Mouse (Mus musculus) ES-E14 (cell line): ENCODE measurements around the gene Ahdc1.

Experiments
- CHD2 ChIP-seq: IDR thresholded peaks from 2 replicates; pipeline ENCODE4 v1.6.1; 2014; ENCODE audit warnings: mild to moderate bottlenecking, low read depth, low read length, inconsistent platforms
- MAFK ChIP-seq: IDR thresholded peaks from 2 replicates; pipeline ENCODE4 v1.6.1; 2014; ENCODE audit warnings: mild to moderate bottlenecking, low read depth, low read length, inconsistent platforms; ENCODE audit not compliant: insufficient read depth
- ZC3H11A ChIP-seq: IDR thresholded peaks from 2 replicates; pipeline ENCODE4 v1.6.1; 2012; ENCODE audit warnings: low read depth, mild to moderate bottlenecking, inconsistent platforms, low read length, borderline replicate concordance
- ZNF384 ChIP-seq: IDR thresholded peaks from 2 replicates; pipeline ENCODE4 v1.6.1; 2012; ENCODE audit warnings: low read depth, low read length, inconsistent platforms

- TF ChIP-seq CHD2 (no peak), MAFK (no peak), ZNF384 (no peak), ZC3H11A (no peak)
These were observed 7.6 kb upstream of the Ahdc1 start for GRCm38 (mm10) chr4:133003316-133004018.
